Mouse (Mus musculus): ENCODE data around the gene Meaf6. TPM values are rescaled to one million over a fixed set of nuclear protein-coding genes. Genes with fewer than 3 reads are reported as not detected.

The Meaf6 gene
- polyA plus RNA-seq, 1 experiment from 2014 or later: 29.7 TPM

DNA sequence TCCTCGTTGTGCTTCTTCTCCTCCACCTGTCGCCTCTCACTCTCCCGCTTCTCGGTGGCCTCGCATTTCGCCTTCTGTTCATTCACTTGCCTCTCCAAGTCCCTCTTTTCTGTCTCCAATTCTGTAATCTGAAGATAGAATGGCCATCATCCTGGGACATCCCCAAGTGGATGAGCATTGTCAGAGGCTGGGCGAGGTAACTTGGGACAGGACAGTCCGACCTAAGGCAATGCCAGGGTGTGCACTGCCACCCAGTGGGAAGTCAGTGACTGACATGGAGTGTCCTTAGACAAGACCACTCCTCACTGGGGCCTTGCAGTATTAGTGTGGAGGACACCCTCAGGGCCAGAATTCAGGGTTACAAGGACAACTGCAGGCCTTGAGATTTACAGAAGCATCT is 25.9 kb upstream of the Meaf6 start:
- Histone ChIP-seq H3K27ac (ENCODE audit: low read length) (no peak overlapping the region), H3K36me3 (ENCODE audit: insufficient read depth, low read length) (peaks cover 8% of the 10 kb centered on the region), H3K4me1 (ENCODE audit: insufficient read depth, low read depth, low read length) (no peaks in the 10 kb centered on the region), H3K9ac (replicated peaks; ENCODE audit: low read depth) (no peak overlapping the region), H3K27me3 (replicated peaks; ENCODE audit: insufficient read depth, low read length) (no peaks in the 10 kb centered on the region), H3K9me3 (ENCODE audit: low read length) (no peaks in the 10 kb centered on the region), H3K4me3 (ENCODE audit: low read depth, low read length) (no peak overlapping the region), H3K4me2 (replicated peaks; ENCODE audit: low read depth, low read length) (0 out of 2 replicates have a peak overlapping the region, but pooled peaks have one; percentile 15)
- ATAC-seq (peak; percentile 80), DNase-seq (ENCODE audit: low spot score) (peak; percentile 79)
- 2% methylated on average over 8 of the region's 8 CpGs for WGBS
- TF ChIP-seq CTCF (IDR thresholded peaks at IDR 0.05) (peak; percentile 91), EP300 (IDR thresholded peaks at IDR 0.05) (no peak)

DNA sequence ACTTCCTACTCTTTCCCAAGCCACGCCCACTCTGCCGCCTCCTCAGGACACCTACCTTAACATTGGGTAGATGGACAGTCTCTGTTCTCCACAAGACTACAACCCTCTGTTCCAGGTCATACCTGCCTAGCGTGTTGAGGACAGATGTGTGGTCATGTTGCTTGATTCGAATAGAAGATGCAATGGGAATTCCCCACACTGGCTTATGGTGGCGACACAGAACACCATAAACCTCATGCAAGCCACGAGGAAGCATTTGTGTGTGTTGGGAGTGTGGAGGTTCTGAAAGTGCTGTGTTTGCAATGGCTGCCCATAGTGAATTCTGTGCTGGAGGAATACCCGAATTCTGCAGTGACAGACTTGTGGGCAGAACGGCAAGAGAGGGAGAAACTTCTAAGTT is 21.1 kb upstream of the Meaf6 start:
- no peak overlapping the region for H3K9ac ChIP-seq (replicated peaks; ENCODE audit: low read depth)
- DNase-seq (ENCODE audit: low spot score) (no peak), ATAC-seq (no peak)
- no peak overlapping the region for H3K4me2 ChIP-seq (replicated peaks; ENCODE audit: low read depth, low read length)
- 67% methylated on average over 8 of the region's 8 CpGs for WGBS
- H3K9me3 ChIP-seq (ENCODE audit: low read length): no peaks in the 10 kb centered on the region
- H3K4me3 ChIP-seq (ENCODE audit: low read depth, low read length): no peak overlapping the region
- no peaks in the 10 kb centered on the region for H3K36me3 ChIP-seq (ENCODE audit: insufficient read depth, low read length)
- H3K4me1 ChIP-seq (ENCODE audit: insufficient read depth, low read depth, low read length): peaks cover 8% of the 10 kb centered on the region; the same call in 1 of the 2 replicates
- no peak overlapping the region for H3K27ac ChIP-seq (ENCODE audit: low read length)
- H3K27me3 ChIP-seq (replicated peaks; ENCODE audit: insufficient read depth, low read length): no peaks in the 10 kb centered on the region
- TF ChIP-seq EP300 (IDR thresholded peaks at IDR 0.05) (no peak), CTCF (IDR thresholded peaks at IDR 0.05) (no peak)

DNA sequence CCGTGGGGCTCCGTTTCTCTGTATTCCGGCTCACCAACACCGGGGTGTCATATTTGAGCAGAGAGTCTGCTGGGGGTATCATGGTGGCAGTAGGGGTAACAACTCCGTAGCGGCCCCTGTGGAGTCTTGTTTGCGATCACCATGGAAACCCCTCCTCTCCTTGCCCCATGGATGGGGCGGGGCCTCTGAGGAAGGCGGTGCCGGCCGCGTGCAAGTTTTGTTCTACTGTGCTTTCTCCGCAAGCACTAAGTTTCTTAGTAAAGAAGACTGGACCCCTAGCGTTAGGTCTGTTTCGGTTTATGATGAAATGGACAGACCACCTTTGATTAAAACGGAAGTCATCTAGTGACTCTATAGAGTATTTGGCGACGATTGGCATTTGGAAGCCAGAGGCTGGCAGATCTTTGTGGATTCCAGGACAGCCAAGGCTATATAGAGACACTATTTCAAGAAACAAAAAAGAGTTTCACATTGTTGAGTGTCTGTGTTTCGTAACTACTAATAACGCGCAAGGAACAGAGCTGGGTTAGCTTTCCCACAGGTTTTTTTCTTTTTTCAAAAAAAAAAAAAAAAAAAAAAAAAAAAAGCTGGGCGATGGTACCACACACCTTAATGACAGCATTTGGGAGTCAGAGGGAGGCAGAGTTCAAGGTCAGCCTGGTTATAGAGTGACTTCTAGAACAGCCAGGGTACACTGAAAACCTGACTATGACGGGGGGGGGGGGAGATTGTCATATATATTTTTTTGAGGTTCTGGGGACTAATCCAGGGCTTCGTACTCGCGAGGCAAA is 19.2 kb upstream of the Meaf6 start, which contains the start of gene Dnali1:
TSS of gene Dnali1 (minus strand) at position 187 of the 791 bp plus-strand sequence.
- DNase-seq (ENCODE audit: low spot score) (peak; percentile 81), ATAC-seq (peak; percentile 60)
- Histone ChIP-seq H3K9ac (replicated peaks; ENCODE audit: low read depth) (peak within 1 kb of the TSS; percentile 79), H3K27ac (ENCODE audit: low read length) (peak within 1 kb of the TSS; percentile 78), H3K9me3 (ENCODE audit: low read length) (no peaks in the 10 kb centered on the region), H3K4me2 (replicated peaks; ENCODE audit: low read depth, low read length) (peak within 1 kb of the TSS; percentile 70), H3K27me3 (replicated peaks; ENCODE audit: insufficient read depth, low read length) (no peaks in the 10 kb centered on the region), H3K4me1 (ENCODE audit: insufficient read depth, low read depth, low read length) (peaks cover 8% of the 10 kb centered on the region; the same call in 1 of the 2 replicates), H3K36me3 (ENCODE audit: insufficient read depth, low read length) (peaks cover 5% of the 10 kb centered on the region; the same call in 1 of the 2 replicates), H3K4me3 (ENCODE audit: low read depth, low read length) (peak within 1 kb of the TSS; percentile 91)
- TF ChIP-seq CTCF (IDR thresholded peaks at IDR 0.05): no peak
- TF ChIP-seq EP300 (IDR thresholded peaks at IDR 0.05): no peak
- 1% methylated on average over 26 of the region's 26 CpGs for WGBS

DNA sequence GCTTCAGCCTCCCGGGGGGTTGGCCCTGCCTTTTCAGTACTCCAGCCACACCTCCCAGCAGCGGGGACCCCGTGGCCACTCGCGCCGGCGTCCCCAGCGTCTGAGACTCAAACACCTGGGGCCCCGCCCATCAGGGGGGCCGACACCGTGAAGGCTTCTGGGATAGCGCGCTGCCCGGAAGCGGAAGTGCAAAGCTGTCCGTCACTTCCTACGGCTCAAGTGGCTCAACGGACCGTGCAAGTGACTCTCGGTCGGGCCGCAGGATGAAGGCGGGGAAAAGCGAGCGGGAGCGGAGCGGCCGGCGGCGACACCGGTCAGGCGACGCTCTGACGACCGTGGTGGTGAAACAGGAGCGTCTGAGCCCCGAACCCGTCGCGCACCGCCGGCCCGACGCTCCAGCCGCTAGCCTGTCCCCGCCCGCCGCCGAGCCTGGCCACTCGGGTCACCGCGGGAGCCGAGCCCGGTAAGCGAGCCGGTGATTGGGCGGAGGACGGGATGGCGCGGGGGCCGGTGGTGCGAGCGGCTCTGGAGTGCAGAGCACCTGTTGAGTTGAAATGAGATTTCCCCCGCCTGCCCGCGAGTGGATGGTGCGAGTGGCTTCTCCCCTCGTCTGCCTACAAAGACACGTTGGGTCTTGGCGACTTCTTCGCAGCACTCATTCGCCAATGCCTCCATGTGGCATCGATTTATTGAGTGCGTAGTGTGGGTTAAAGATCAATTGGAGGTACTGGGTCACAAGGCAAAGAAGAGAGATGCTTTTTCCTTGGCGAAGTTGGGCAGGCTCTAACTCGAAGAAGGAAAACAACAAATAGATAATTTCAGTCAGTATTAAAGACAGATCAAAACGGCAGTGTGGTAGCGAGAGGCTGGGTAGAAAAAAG is 18.2 kb upstream of the Meaf6 start, which contains the start of gene Snip1:
TSS of gene Snip1 (plus strand) at position 183 of the 881 bp plus-strand sequence.
- Histone ChIP-seq H3K4me1 (ENCODE audit: insufficient read depth, low read depth, low read length) (peaks cover 8% of the 10 kb centered on the region; the same call in 1 of the 2 replicates), H3K36me3 (ENCODE audit: insufficient read depth, low read length) (peaks cover 13% of the 10 kb centered on the region; the same call in 1 of the 2 replicates), H3K27ac (ENCODE audit: low read length) (peak within 1 kb of the TSS; percentile 78), H3K4me3 (ENCODE audit: low read depth, low read length) (peak within 1 kb of the TSS; percentile 91), H3K4me2 (replicated peaks; ENCODE audit: low read depth, low read length) (peak within 1 kb of the TSS; percentile 70), H3K9me3 (ENCODE audit: low read length) (no peaks in the 10 kb centered on the region), H3K27me3 (replicated peaks; ENCODE audit: insufficient read depth, low read length) (no peaks in the 10 kb centered on the region), H3K9ac (replicated peaks; ENCODE audit: low read depth) (peak within 1 kb of the TSS; percentile 79)
- TF ChIP-seq CTCF (IDR thresholded peaks at IDR 0.05): no peak
- no peak for TF ChIP-seq EP300 (IDR thresholded peaks at IDR 0.05)
- peak; percentile 97 for ATAC-seq
- peak; percentile 96 for DNase-seq (ENCODE audit: low spot score)
- WGBS: 2% methylated on average over 72 of the region's 78 CpGs

DNA sequence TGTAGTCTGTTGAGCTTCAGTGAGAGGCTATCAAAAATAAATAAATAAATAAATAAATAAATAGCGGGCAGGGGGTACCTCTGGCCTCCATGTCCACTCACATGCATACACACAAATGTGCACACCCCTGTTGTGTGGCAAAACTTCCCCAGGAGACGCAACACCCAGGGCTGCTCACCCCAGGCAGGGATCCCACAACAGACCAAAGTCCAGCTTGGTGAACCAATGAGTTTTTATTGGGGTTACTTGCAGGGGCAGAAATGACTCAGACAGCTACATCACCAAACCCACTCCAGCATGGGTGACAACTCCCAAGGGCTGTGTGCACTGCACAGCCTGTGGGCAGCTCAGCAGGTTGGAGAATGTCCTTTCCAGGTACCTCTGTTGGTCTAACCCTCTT is 7.2 kb upstream of the Meaf6 start:
- DNase-seq (ENCODE audit: low spot score) (no peak), ATAC-seq (no peak)
- Histone ChIP-seq H3K27ac (ENCODE audit: low read length) (no peak overlapping the region), H3K4me1 (ENCODE audit: insufficient read depth, low read depth, low read length) (no peaks in the 10 kb centered on the region), H3K9me3 (ENCODE audit: low read length) (no peaks in the 10 kb centered on the region), H3K4me2 (replicated peaks; ENCODE audit: low read depth, low read length) (no peak overlapping the region), H3K27me3 (replicated peaks; ENCODE audit: insufficient read depth, low read length) (no peaks in the 10 kb centered on the region), H3K9ac (replicated peaks; ENCODE audit: low read depth) (no peak overlapping the region), H3K36me3 (ENCODE audit: insufficient read depth, low read length) (peaks cover 20% of the 10 kb centered on the region), H3K4me3 (ENCODE audit: low read depth, low read length) (no peak overlapping the region)
- no peak for TF ChIP-seq CTCF (IDR thresholded peaks at IDR 0.05)
- no peak for TF ChIP-seq EP300 (IDR thresholded peaks at IDR 0.05)
- 94% methylated on average over 2 of the region's 2 CpGs for whole genome bisulfite sequencing

DNA sequence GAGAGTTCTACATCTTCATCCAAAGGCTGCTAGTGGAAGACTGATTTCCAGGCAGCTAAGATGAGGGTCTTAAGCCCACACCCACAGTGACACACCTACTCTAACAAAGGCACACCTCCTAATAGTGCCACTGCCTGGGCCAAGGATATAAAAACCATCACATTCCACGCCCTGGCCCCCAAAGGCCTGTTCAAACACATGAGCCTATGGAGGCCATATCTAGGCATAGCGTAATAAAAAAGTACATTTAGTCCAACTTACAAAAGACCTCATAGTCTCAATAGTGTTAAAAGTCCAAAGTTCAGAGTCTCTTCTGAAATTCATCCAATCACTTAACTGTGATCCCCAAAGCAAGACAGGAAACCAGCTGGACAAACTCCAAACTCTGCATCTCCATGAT is 6.2 kb upstream of the Meaf6 start:
- ATAC-seq: no peak
- no peaks in the 10 kb centered on the region for H3K9me3 ChIP-seq (ENCODE audit: low read length)
- no peaks in the 10 kb centered on the region for H3K27me3 ChIP-seq (replicated peaks; ENCODE audit: insufficient read depth, low read length)
- TF ChIP-seq CTCF (IDR thresholded peaks at IDR 0.05): no peak
- TF ChIP-seq EP300 (IDR thresholded peaks at IDR 0.05): no peak
- no peaks in the 10 kb centered on the region for H3K4me1 ChIP-seq (ENCODE audit: insufficient read depth, low read depth, low read length)
- H3K4me2 ChIP-seq (replicated peaks; ENCODE audit: low read depth, low read length): no peak overlapping the region
- WGBS: 96% methylated on average over 2 of the region's 2 CpGs
- DNase-seq (ENCODE audit: low spot score): no peak
- H3K27ac ChIP-seq (ENCODE audit: low read length): no peak overlapping the region
- H3K36me3 ChIP-seq (ENCODE audit: insufficient read depth, low read length): peaks cover 10% of the 10 kb centered on the region
- H3K4me3 ChIP-seq (ENCODE audit: low read depth, low read length): no peak overlapping the region
- no peak overlapping the region for H3K9ac ChIP-seq (replicated peaks; ENCODE audit: low read depth)
